Mouse (Mus musculus) gastrocnemius, adult 8-10 months (tissue): ENCODE data around the gene Ttll6. TPM values are rescaled to one million over a fixed set of nuclear protein-coding genes. Genes with fewer than 3 reads are reported as not detected.

Source experiments
- DNase-seq, 2 experiments: peaks; one replicate each; pipeline ENCODE4 v3.0.0; 2022; ENCODE audit warnings: low spot score in 2 of 2
- total RNA-seq, 4 experiments: library from RNA; stranded (reverse); gene quantifications; 2 replicates each; pipeline ENCODE4 v1.2.4; 2022

Ttll6 gene
- total RNA-seq, 4 experiments from 2014 or later = not detected

GRCm38 (mm10) chr11:96168125-96168524 is 34.5 kb downstream of the Ttll6 start:
- DNase-seq = no peak

GRCm38 (mm10) chr11:96169016-96169415 is 35.4 kb downstream of the Ttll6 start:
- DNase-seq = no peak

GRCm38 (mm10) chr11:96170711-96171379 is 37.3 kb downstream of the Ttll6 start:
- no peak for DNase-seq

- DNase-seq = no peak
Measured at GRCm38 (mm10) chr11:96171601-96172000, 38.0 kb downstream of the Ttll6 start.

GRCm38 (mm10) chr11:96172511-96173287 is 39.1 kb downstream of the Ttll6 start:
- no peak for DNase-seq

- no peak for DNase-seq
Measured at GRCm38 (mm10) chr11:96173288-96173840, 39.8 kb downstream of the Ttll6 start.

- DNase-seq = no peak
Measured at GRCm38 (mm10) chr11:96174881-96175280, 41.3 kb downstream of the Ttll6 start.

- no peak for DNase-seq
Measured at GRCm38 (mm10) chr11:96175511-96175910, 41.9 kb downstream of the Ttll6 start.

- no peak for DNase-seq
Measured at GRCm38 (mm10) chr11:96175951-96176530, 42.5 kb downstream of the Ttll6 start.

GRCm38 (mm10) chr11:96176841-96177240 is 43.3 kb downstream of the Ttll6 start:
- DNase-seq = no peak

GRCm38 (mm10) chr11:96177546-96178174 is 44.1 kb downstream of the Ttll6 start:
- DNase-seq = no peak

GRCm38 (mm10) chr11:96178356-96178755 is 44.8 kb downstream of the Ttll6 start:
- DNase-seq = no peak

GRCm38 (mm10) chr11:96178911-96179503 is 45.4 kb downstream of the Ttll6 start:
- DNase-seq = no peak

GRCm38 (mm10) chr11:96181061-96181460 is 47.5 kb downstream of the Ttll6 start:
- DNase-seq = no peak

- DNase-seq = no peak
Measured at GRCm38 (mm10) chr11:96184233-96184632, 50.6 kb downstream of the Ttll6 start.

GRCm38 (mm10) chr11:96187321-96187720 is 53.7 kb downstream of the Ttll6 start:
- no peak for DNase-seq

- DNase-seq = no peak
Measured at GRCm38 (mm10) chr11:96189810-96190522, 56.4 kb downstream of the Ttll6 start.

GRCm38 (mm10) chr11:96191132-96191531 is 57.5 kb downstream of the Ttll6 start:
- no peak for DNase-seq

- DNase-seq = no peak
Measured at GRCm38 (mm10) chr11:96193521-96194400, 60.2 kb downstream of the Ttll6 start, which contains the start of gene Hoxb13. Gene Hoxb13, plus strand, starts transcription at chr11:96194316.

GRCm38 (mm10) chr11:96194401-96194710 is 60.8 kb downstream of the Ttll6 start:
- DNase-seq = no peak
